Mouse (Mus musculus) cerebellum, adult 18-20 months (tissue): ENCODE results near the gene Thbs3.
"Not testable (repeated sequence)": the region's sequence is repeated elsewhere in the genome, so short reads cannot be mapped to it uniquely, and the experiment has no call there.

Source experiments
- DNase-seq, 2 experiments: peaks; one replicate each; pipeline ENCODE4 v3.0.0; 2021

Thbs3 gene

DNA sequence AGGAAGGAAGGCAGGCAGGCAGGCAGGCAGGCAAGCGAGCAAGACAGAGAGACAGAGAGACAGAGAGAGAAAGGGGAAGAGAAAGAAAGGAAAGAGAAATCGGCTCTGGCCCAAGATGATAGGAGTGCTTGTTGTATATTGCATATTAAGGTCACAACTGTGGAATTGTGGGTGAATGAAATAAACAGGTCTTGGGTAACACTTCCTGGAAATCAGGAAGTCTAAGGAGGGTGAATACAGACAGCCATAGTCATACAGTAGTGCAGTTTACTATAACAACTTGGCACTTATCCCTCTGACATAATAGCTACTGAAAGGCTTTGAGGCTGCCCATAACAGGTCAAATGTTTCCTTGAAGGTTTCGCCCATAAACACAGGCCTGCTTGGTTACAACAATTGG, 15.1 kb upstream of the Thbs3 start:
- no peak for DNase-seq

DNA sequence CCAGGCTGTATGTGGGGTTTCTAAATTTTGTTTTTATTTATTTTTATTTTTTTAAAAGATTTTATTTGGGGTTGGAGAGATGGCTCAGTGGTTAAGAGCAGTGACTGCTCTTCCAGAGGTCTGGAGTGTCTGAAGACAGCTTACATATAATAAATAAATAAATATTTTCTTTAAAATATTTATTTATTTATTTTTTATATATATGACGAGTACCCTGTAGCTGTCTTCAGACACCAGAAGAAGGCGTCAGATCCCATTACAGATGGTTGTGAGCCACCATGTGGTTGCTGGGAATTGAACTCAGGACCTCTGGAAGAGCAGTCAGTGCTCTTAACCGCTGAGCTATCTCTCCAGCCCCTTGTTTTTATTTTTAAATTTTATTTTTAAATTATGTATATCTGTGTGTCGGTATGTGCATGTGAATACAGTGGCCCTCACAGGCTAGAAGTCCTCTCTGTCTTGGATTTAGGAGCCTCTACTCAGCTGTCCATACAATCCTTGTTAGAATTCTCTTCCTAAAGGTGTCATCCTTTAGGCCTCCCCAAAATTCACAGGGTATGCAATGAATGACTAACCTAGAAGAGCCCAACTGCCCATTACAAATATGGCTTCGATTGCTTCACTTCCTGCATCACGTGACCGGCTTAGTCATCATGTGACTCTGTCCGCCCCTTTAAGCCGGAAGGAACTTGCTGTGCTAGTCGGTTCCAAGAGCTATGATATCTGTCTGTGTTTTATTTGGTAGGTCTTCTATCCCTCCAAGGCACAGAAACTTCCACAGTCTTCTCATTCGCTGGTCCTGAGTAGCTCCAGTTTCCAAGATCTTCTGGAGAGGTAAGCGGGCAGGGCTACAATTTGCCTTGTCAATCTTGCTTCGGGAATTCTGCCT, 12.5 kb upstream of the Thbs3 start, which contains the start of gene Gba:
Gene Gba, plus strand, starts transcription at position 676 of the 889 bp plus-strand sequence.
- peak; percentile 83 to 89 for DNase-seq

DNA sequence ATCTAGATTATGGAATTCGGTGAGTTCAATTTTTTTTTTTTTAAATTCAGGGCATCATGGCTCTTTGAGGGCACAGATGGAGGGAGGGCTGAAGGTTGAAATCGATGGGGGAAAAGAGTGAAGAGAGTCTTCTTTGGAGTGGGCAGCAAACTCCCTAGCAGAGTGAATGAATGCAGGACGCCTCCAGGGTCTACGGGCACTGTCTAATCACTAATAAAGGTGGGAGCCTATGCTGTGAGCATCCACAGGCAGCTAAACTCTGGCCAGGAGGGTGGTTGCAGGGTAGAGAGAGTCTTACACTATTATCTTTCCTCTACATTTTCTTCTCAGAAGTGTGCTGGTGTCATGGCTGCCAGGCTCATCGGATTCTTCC, 11.9 kb upstream of the Thbs3 start:
- no peak for DNase-seq

GRCm38 (mm10) chr3:89206079-89206478, 8.9 kb upstream of the Thbs3 start:
- no peak for DNase-seq

GRCm38 (mm10) chr3:89206695-89207094, 8.3 kb upstream of the Thbs3 start:
- DNase-seq = no peak

DNA sequence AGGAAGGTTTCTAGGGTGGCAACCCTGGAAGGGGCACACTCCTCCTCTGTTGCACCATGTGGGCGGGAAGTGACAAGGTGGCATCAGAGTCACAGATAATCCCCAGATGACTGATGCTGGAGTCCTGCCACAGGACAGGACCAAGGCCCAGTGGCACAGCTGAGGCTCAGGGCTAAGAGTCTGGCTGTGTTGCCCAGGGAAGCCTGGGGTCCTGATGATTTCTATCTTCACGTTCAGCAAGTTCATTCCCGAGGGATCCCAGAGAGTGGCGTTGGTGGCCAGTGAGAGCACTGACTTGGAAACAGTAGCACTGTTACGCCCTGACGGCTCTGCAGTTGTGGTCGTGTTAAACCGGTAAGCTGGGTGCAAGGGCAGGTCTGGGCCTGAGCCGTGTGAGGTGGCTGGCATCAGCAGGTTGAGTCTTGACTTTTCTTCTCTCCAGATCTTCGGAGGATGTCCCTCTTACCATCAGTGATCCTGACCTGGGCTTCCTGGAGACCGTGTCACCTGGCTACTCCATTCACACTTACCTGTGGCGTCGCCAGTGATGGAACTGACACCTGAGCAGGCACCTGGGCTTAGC, 6.8 kb upstream of the Thbs3 start:
- no peak for DNase-seq

DNA sequence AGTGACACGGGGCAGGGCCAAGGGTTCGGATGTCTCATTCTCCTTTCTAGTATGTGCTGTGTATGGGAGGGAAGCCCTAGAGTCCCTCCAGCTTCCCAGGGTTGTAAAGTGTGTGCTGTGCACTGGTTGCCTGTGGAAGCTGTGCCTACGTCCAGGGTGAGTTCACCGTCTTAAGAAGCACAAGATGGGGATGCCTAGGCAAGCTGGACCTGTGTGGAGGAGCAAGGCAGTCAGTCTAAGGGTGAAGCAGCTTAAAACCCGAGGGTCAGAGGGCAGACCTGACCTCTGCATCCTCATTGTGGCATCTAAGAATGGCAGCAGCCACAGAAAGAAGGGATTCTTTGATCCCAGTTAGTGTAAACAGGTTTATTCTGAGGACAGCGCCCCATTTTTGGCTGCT, 6.2 kb upstream of the Thbs3 start:
- DNase-seq = no peak

DNA sequence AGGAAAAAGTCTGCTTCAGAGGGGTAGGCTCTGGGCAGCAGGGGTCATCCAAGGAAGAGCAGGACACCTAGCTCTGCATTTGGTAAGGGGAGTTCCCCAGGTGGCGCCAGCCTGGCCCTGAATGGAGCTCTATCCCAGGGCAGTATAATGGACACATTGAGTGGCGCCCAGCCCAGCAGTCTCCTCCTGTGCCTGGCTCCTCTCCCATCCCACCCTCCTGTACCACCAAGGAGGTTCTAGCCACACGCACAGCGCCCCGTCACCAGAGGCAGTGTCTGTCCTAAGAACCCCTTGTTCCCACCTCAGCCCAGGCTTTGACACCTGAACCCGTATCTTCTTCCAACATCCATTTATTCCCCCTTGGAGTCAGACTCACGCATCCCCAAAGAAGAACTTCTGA, 5.2 kb upstream of the Thbs3 start:
- no peak for DNase-seq

DNA sequence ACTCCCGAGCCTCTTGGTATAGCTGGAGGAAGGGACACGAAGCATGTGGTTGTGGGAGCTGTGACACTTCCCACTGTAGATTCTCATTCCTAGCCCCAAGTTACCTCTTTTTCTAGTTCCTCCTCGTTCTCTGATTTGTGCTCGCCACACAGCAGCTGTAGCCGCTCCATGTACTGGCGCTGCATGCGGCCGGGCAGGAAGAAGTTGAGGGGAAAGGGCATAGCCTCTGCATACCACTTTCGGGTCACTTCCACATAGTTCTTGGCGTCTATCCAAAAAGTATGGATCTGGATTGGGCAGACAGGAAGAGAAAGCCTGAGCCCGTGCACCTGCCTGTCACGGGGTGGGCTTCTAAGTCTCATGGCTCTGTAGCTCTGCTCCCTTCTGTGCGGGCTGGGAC, 4.8 kb upstream of the Thbs3 start:
- DNase-seq = peak in 1 of 2 experiments; percentile 2

DNA sequence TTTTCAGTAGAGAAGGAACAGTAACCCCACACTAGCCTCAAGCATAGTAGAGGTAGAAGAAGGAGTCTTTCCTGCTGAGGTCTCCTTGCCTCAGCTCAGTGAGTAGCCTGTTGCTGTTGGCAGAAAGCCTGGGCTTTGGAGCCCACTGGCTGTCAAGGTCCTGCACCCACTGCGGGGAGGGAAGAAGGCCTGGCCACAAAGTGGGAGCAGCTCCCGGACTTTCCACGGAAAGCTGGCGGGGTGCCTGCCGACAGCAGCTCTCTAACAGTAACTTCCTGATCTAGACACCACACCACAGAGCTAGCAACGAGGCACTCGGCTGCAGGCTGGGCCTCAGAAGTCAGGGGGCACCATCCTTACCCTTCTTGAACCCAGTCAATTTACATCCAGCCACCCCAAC, 4.2 kb upstream of the Thbs3 start:
- peak in 1 of 2 experiments; percentile 12 for DNase-seq

DNA sequence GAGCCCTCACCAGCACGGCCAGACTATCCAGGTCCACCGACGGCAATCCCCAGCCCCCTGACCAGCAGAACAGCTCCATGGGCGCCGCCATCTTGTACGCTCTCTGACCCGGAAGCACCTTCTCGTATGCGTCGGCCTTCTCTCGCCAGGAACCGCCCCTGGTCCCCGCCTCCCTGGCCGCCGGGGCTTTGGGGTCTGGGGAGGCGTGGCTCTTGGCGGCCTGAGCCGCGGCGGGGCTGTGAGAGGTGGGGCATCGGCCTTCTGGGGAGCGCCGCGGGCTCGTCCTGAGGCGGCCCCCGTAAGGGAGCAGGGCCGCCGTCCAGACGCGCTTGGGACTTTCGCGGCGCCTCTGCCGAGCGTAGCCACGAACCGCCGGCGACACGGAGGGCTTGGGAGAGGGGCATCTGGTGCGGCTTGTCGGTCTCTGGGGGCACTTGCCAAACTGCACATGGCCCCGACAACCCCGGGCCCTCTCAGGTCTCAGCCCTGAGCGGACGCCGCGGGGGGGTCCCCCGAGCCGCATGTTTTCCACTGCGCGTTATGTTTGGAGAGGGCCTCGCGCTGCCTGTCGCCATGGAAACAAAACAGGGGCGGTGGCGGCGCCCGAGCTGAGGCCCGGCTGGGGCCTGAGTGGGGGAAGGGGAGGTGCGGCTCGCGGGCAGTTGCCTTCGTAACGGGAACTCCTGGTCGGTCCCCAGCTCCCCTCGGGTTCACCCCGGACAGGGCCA, 1.0 kb upstream of the Thbs3 start:
- peak; percentile 91 to 94 for DNase-seq

- DNase-seq = peak; percentile 89 to 90
Observed at GRCm38 (mm10) chr3:89215853-89216252, 873 bp downstream of the Thbs3 start.

DNA sequence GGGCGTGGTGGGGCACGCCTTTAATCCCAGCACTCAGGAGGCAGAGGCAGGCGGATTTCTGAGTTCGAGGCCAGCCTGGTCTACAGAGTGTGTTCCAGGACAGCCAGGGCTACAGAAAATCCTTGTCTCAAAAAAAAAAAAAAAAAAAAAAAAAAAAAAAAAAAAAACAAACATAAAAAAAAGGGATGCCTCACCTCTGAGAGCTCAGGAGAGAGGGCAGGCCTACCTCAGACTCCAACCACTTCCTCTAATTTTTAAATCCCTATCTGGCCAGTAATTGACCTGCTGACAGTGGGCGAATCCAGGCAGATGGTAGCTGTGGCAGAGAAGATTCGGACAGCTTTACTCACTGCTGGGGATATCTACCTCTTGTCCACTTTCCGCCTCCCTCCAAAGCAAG, 1.4 kb downstream of the Thbs3 start:
- DNase-seq = not testable (repeated sequence)

DNA sequence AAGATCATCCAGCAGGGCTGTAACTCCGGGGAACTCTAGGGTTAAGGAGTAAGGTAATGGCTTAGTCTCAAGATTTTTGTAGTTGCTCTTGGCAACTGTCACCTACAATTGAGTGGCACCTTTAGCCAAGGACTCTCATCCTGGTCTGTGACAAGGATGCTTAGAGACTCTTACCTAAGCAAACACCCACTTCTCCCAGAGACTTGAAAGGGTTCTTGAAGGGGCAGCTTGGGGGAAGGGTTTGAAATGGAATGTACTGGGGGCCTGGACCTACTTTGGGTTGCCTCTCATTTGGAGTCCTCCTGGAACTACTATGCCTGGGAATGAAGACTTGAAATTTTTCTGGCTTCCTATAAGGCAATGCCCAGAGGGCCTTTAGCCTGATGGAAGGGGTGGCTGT, 3.3 kb downstream of the Thbs3 start:
- DNase-seq = no peak

- DNase-seq = no peak
Observed at GRCm38 (mm10) chr3:89219546-89219945, 4.6 kb downstream of the Thbs3 start.

- DNase-seq = no peak
Observed at GRCm38 (mm10) chr3:89221167-89221566, 6.2 kb downstream of the Thbs3 start.

GRCm38 (mm10) chr3:89224796-89225195, 9.8 kb downstream of the Thbs3 start:
- DNase-seq = no peak

DNA sequence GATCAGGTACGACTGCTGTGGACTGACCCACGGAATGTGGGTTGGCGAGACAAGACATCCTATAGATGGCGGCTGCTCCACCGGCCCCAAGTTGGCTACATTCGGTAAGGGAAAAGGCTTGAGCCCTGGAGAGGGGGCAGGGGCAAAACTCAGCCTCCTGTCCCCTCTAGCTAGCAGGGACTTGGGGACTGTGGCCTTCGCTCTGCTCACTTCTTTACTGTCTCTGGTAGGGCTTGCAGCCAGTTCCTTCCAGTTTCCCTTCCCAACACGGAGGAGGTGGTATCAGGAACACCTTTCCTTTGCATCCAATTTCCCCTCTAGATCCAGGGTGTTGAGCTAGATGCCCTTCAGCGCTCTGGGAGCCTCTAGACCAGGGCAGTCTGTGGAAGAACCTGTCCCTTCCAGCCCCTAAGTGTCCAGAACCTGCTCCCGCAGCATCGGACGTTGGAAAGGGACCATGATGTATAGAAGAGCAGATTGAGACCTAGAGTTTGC, 10.4 kb downstream of the Thbs3 start:
- no peak for DNase-seq

DNA sequence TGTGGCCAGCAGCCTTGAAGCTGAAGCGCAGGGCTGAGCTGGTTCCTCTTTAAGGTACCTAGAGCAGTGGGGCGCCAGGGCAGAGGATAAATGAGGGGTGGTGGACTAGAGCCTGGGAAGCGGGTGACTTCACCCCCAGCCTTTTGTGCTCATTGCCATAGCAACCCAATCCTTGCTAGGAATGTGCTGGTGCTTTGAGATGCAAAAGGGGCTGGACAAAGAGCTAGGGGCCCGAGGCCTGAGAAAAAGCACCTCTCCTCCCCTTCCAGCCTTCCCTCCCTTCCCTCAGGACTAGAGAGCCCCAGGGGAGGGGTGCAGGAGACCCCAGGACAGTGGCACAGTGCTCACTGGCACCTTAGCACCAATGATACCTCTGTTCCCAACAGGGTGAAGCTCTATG, 10.9 kb downstream of the Thbs3 start:
- no peak for DNase-seq

- no peak for DNase-seq
Observed at GRCm38 (mm10) chr3:89226361-89226760, 11.4 kb downstream of the Thbs3 start.

DNA sequence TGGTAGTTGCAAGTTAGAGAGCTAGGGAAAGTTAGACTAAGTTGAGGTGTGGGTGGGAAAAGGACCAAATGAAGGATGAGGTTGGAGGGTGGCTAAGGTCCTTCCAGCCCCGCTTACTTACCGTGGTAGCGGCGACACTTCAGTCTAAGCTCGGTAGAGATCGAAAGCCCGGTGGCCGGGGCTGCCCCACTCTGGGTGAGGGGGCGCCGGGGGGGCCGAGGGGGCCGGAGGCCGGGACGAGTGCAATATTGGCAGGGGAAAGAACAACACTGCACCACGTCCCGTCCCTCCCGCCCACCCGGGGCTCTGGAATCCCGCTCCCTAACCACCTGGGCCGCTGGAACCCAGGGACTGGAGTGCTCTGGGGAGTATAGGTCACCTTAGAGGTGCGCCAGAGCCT, 11.9 kb downstream of the Thbs3 start, which contains the start of gene Mtx1:
Gene Mtx1, minus strand, starts transcription at position 189 of the 400 bp plus-strand sequence.
- no peak for DNase-seq

DNA sequence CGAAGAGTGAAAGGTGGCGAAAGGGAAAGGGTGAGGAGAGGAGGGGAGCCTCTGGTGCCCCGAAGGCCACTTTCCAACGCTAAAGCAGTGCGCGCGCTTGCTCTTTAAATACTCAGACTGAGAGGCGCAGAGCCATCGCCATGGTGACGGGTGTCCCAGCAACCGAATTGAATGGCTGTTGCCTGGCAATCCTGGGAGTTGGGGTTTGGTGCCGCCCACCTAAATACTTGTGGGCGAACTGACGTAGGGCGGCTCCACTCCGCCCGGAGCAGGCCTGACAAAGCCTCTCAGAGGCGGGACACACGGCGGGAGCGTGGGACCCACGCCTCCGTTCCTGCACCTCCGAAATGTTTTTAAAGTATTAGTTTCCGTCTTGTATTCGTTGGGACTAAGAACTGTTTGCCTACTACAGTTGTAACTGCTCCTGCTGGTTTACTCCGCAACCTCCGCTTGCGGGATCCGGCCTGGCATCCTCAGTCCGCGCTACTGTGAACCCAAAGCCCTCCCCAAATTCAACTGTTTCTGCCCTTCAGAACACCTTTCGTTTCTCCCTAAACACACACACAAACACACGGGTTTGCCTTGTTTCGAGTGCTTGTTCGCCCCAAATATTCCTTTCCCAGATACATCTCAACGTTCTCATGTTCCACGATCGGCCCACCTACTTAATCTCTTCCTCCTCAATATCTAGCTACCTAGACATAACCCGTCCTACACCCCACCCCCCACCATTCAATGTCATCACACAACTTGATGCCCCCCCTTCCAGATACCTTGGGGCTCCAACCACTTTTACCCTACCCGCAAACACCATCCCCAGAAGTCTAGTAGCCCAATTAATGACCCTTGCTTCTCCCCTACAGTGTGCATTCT, 12.6 kb downstream of the Thbs3 start:
- DNase-seq = peak; percentile 39 to 48

GRCm38 (mm10) chr3:89228180-89228549, 13.2 kb downstream of the Thbs3 start:
- DNase-seq = peak; percentile 86 to 89
